Mouse (Mus musculus): ENCODE data around the gene Rhox11.

- TF ChIP-seq POLR2A (IDR thresholded peaks at IDR 0.05; ENCODE audit: insufficient read depth, low read depth, low read length): no peak
- no peak for TF ChIP-seq CTCF (IDR thresholded peaks at IDR 0.05)
- no peak for TF ChIP-seq EP300 (IDR thresholded peaks at IDR 0.05; ENCODE audit: insufficient read depth, low read depth, low read length)
Observed at GRCm38 (mm10) chrX:38066175-38066574, 18.8 kb downstream of the Rhox11 start, which contains the start of gene Rhox10.

All from heart, adult 2 months (tissue).